Mouse (Mus musculus): ENCODE results near the gene Rrp12. TPM values are rescaled to one million over a fixed set of nuclear protein-coding genes. Genes with fewer than 3 reads are reported as not detected.
A peak's percentile ranks its signal among the peaks of the same experiment; 100 is the strongest.

The Rrp12 gene
- polyA plus RNA-seq, 1 experiment from 2014 or later = 15.2 TPM

- Histone ChIP-seq H3K9ac (no peak overlapping the region), H3K27me3 (no peaks in the 10 kb centered on the region), H3K27ac (peak overlapping the region; percentile 84), H3K4me2 (no peak overlapping the region), H3K4me3 (replicated peaks) (no peak overlapping the region), H3K9me3 (replicated peaks) (no peaks in the 10 kb centered on the region), H3K4me1 (replicated peaks) (peaks cover 63% of the 10 kb centered on the region), H3K36me3 (no peaks in the 10 kb centered on the region)
- WGBS (ENCODE audit: insufficient replicate concordance) = 84% methylated on average over 2 of the region's 2 CpGs
- ATAC-seq (ENCODE audit: low read depth) (no peak), DNase-seq (no peak)
Measured at GRCm38 (mm10) chr19:41905246-41905645, 9.3 kb upstream of the Rrp12 start.

GRCm38 (mm10) chr19:41902848-41903593, 7.0 kb upstream of the Rrp12 start:
- Histone ChIP-seq H3K27ac (peak overlapping the region; percentile 10; the same call in 1 of the 2 replicates), H3K4me1 (replicated peaks) (peaks cover 65% of the 10 kb centered on the region), H3K36me3 (no peaks in the 10 kb centered on the region), H3K9me3 (replicated peaks) (no peaks in the 10 kb centered on the region), H3K27me3 (no peaks in the 10 kb centered on the region), H3K4me2 (no peak overlapping the region), H3K4me3 (replicated peaks) (no peak overlapping the region), H3K9ac (no peak overlapping the region)
- DNase-seq = no peak
- WGBS (ENCODE audit: insufficient replicate concordance) = 19% methylated on average over 10 of the region's 10 CpGs
- ATAC-seq (ENCODE audit: low read depth) = no peak

- H3K9me3 ChIP-seq (replicated peaks) = no peaks in the 10 kb centered on the region
- DNase-seq = no peak
- no peak overlapping the region for H3K4me3 ChIP-seq (replicated peaks)
- ATAC-seq (ENCODE audit: low read depth) = no peak
- 62% methylated on average over 2 of the region's 2 CpGs for WGBS (ENCODE audit: insufficient replicate concordance)
- H3K36me3 ChIP-seq = no peaks in the 10 kb centered on the region
- peaks cover 51% of the 10 kb centered on the region for H3K4me1 ChIP-seq (replicated peaks)
- no peak overlapping the region for H3K4me2 ChIP-seq
- H3K27ac ChIP-seq = no peak overlapping the region
- H3K9ac ChIP-seq = no peak overlapping the region
- H3K27me3 ChIP-seq = no peaks in the 10 kb centered on the region
Measured at GRCm38 (mm10) chr19:41901696-41902095, 5.7 kb upstream of the Rrp12 start.

GRCm38 (mm10) chr19:41900495-41901090, 4.6 kb upstream of the Rrp12 start:
- peaks cover 45% of the 10 kb centered on the region for H3K4me1 ChIP-seq (replicated peaks)
- no peak overlapping the region for H3K9ac ChIP-seq
- H3K9me3 ChIP-seq (replicated peaks) = no peaks in the 10 kb centered on the region
- no peak overlapping the region for H3K4me2 ChIP-seq
- H3K27ac ChIP-seq = peak overlapping the region; percentile 29; the same call in 1 of the 2 replicates
- no peaks in the 10 kb centered on the region for H3K27me3 ChIP-seq
- WGBS (ENCODE audit: insufficient replicate concordance) = 27% methylated on average over 8 of the region's 8 CpGs
- H3K4me3 ChIP-seq (replicated peaks) = no peak overlapping the region
- ATAC-seq (ENCODE audit: low read depth) (no peak), DNase-seq (no peak)
- no peaks in the 10 kb centered on the region for H3K36me3 ChIP-seq

GRCm38 (mm10) chr19:41898860-41899259, 2.9 kb upstream of the Rrp12 start:
- Histone ChIP-seq H3K4me2 (no peak overlapping the region), H3K9me3 (replicated peaks) (no peaks in the 10 kb centered on the region), H3K36me3 (no peaks in the 10 kb centered on the region), H3K4me3 (replicated peaks) (no peak overlapping the region), H3K4me1 (replicated peaks) (peaks cover 56% of the 10 kb centered on the region), H3K9ac (no peak overlapping the region), H3K27me3 (no peaks in the 10 kb centered on the region), H3K27ac (no peak overlapping the region)
- 49% methylated on average over 4 of the region's 4 CpGs for WGBS (ENCODE audit: insufficient replicate concordance)
- DNase-seq (no peak), ATAC-seq (ENCODE audit: low read depth) (no peak)

- H3K9ac ChIP-seq = peak overlapping the region; percentile 73
- peaks cover 49% of the 10 kb centered on the region for H3K4me1 ChIP-seq (replicated peaks)
- H3K4me2 ChIP-seq = peak overlapping the region; percentile 94
- no peaks in the 10 kb centered on the region for H3K9me3 ChIP-seq (replicated peaks)
- H3K27ac ChIP-seq = no peak overlapping the region
- peaks cover 13% of the 10 kb centered on the region for H3K36me3 ChIP-seq
- no peaks in the 10 kb centered on the region for H3K27me3 ChIP-seq
- WGBS (ENCODE audit: insufficient replicate concordance) = 24% methylated on average over 18 of the region's 18 CpGs
- DNase-seq (no peak), ATAC-seq (ENCODE audit: low read depth) (no peak)
- peak overlapping the region; percentile 88 for H3K4me3 ChIP-seq (replicated peaks)
Measured at GRCm38 (mm10) chr19:41896319-41896711, 342 bp upstream of the Rrp12 start.

GRCm38 (mm10) chr19:41894959-41895358, 1.0 kb downstream of the Rrp12 start:
- peak overlapping the region; percentile 88 for H3K4me3 ChIP-seq (replicated peaks)
- no peaks in the 10 kb centered on the region for H3K9me3 ChIP-seq (replicated peaks)
- peak overlapping the region; percentile 43 for H3K27ac ChIP-seq
- H3K4me1 ChIP-seq (replicated peaks) = peaks cover 38% of the 10 kb centered on the region
- H3K27me3 ChIP-seq = no peaks in the 10 kb centered on the region
- WGBS (ENCODE audit: insufficient replicate concordance) = 22% methylated on average over 7 of the region's 7 CpGs
- ATAC-seq (ENCODE audit: low read depth) (no peak), DNase-seq (peak; percentile 58)
- H3K4me2 ChIP-seq = peak overlapping the region; percentile 94
- peaks cover 25% of the 10 kb centered on the region for H3K36me3 ChIP-seq
- H3K9ac ChIP-seq = peak overlapping the region; percentile 73

- no peak overlapping the region for H3K4me2 ChIP-seq
Measured at GRCm38 (mm10) chr19:41888191-41888590, 7.8 kb downstream of the Rrp12 start.

GRCm38 (mm10) chr19:41883882-41884281, 12.1 kb downstream of the Rrp12 start:
- H3K4me2 ChIP-seq = no peak overlapping the region
- H3K27me3 ChIP-seq = no peaks in the 10 kb centered on the region
- ATAC-seq (ENCODE audit: low read depth) (no peak), DNase-seq (no peak)
- no peak overlapping the region for H3K4me3 ChIP-seq (replicated peaks)
- 81% methylated on average over 9 of the region's 9 CpGs for WGBS (ENCODE audit: insufficient replicate concordance)
- H3K9me3 ChIP-seq (replicated peaks) = no peaks in the 10 kb centered on the region
- H3K4me1 ChIP-seq (replicated peaks) = peaks cover 2% of the 10 kb centered on the region; the same call in 1 of the 2 replicates
- peaks cover 92% of the 10 kb centered on the region for H3K36me3 ChIP-seq
- no peak overlapping the region for H3K9ac ChIP-seq
- H3K27ac ChIP-seq = no peak overlapping the region

More at GRCm38 (mm10) chr19:41888191-41888590, 7.8 kb downstream of the Rrp12 start:
- H3K9ac ChIP-seq = no peak overlapping the region
- H3K9me3 ChIP-seq (replicated peaks) = no peaks in the 10 kb centered on the region
- peak overlapping the region; percentile 13; the same call in 1 of the 2 replicates for H3K27ac ChIP-seq
- H3K4me3 ChIP-seq (replicated peaks) = no peak overlapping the region
- ATAC-seq (ENCODE audit: low read depth) (no peak), DNase-seq (peak; percentile 82)
- peaks cover 5% of the 10 kb centered on the region; the same call in 1 of the 2 replicates for H3K4me1 ChIP-seq (replicated peaks)
- H3K36me3 ChIP-seq = peaks cover 87% of the 10 kb centered on the region
- H3K27me3 ChIP-seq = no peaks in the 10 kb centered on the region

- ATAC-seq (ENCODE audit: low read depth) (no peak), DNase-seq (no peak)
- no peaks in the 10 kb centered on the region for H3K4me1 ChIP-seq (replicated peaks)
- H3K36me3 ChIP-seq = peaks cover 89% of the 10 kb centered on the region
- H3K9me3 ChIP-seq (replicated peaks) = no peaks in the 10 kb centered on the region
- WGBS (ENCODE audit: insufficient replicate concordance) = 84% methylated on average over 4 of the region's 4 CpGs
- no peak overlapping the region for H3K27ac ChIP-seq
- no peaks in the 10 kb centered on the region for H3K27me3 ChIP-seq
- H3K4me2 ChIP-seq = no peak overlapping the region
- H3K9ac ChIP-seq = no peak overlapping the region
- no peak overlapping the region for H3K4me3 ChIP-seq (replicated peaks)
Measured at GRCm38 (mm10) chr19:41881842-41882241, 14.1 kb downstream of the Rrp12 start.

GRCm38 (mm10) chr19:41874356-41874755, 21.6 kb downstream of the Rrp12 start:
- peaks cover 90% of the 10 kb centered on the region for H3K36me3 ChIP-seq
- H3K9me3 ChIP-seq (replicated peaks) = no peaks in the 10 kb centered on the region
- no peak overlapping the region for H3K4me3 ChIP-seq (replicated peaks)
- H3K27ac ChIP-seq = no peak overlapping the region
- H3K27me3 ChIP-seq = no peaks in the 10 kb centered on the region
- H3K9ac ChIP-seq = no peak overlapping the region
- H3K4me2 ChIP-seq = no peak overlapping the region
- ATAC-seq (ENCODE audit: low read depth) (no peak), DNase-seq (no peak)
- H3K4me1 ChIP-seq (replicated peaks) = peaks cover 3% of the 10 kb centered on the region; the same call in 1 of the 2 replicates
- 85% methylated on average over 14 of the region's 14 CpGs for WGBS (ENCODE audit: insufficient replicate concordance)
